Mouse (Mus musculus) olfactory bulb, adult 2 months (tissue): ENCODE measurements at regions not wholly inside any gene's neighbourhood (a gene's known extent, or its start where the extent isn't known, plus 50 kb on each side); places are given as distances from the start of the nearest gene placed in this dataset.

Source experiments
- H3K27ac ChIP-seq: fragments of 200-500 bp; 2 replicates; pipeline ENCODE4 v1.5.1; 2012; ENCODE audit warnings: low read depth, low read length; ENCODE audit not compliant: insufficient read depth
- H3K4me1 ChIP-seq: fragments of 200-500 bp; 2 replicates; pipeline ENCODE4 v1.6.1; 2012; ENCODE audit warnings: low read length; ENCODE audit not compliant: control insufficient read depth, insufficient read depth
- H3K4me3 ChIP-seq: fragments of 200-500 bp; 2 replicates; pipeline ENCODE4 v1.5.1; 2012; ENCODE audit warnings: mild to moderate bottlenecking, low read depth, low read length, moderate library complexity; ENCODE audit not compliant: insufficient read depth
- CTCF ChIP-seq: fragments of 200-500 bp; IDR thresholded peaks from 2 replicates; pipeline ENCODE4 v1.5.1; 2012; ENCODE audit warnings: low read depth, mild to moderate bottlenecking, low read length, moderate library complexity; ENCODE audit not compliant: insufficient read depth
- POLR2A ChIP-seq: fragments of 200-500 bp; IDR thresholded peaks from 2 replicates; pipeline ENCODE4 v1.6.1; 2012; ENCODE audit warnings: mild to moderate bottlenecking, low read depth, low read length, moderate library complexity; ENCODE audit not compliant: insufficient read depth
- WGBS: fragments of 180-500 bp; shearing (Covaris S2); methylation state at CpG from one replicate; pipeline ENCODE4 v1.1.7; 2018; 5-methylcytosine and 5-hydroxymethylcytosine counted together

- WGBS: 76% methylated on average over 7 of the region's 7 CpGs
- H3K4me3 ChIP-seq: no peak overlapping the region
- H3K27ac ChIP-seq: no peak overlapping the region
- H3K4me1 ChIP-seq: no peaks in the 10 kb centered on the region
- TF ChIP-seq POLR2A (no peak), CTCF (no peak)
Observed at GRCm38 (mm10) chr1:18668901-18669300, 404.0 kb upstream of the Defb41 start.

- TF ChIP-seq CTCF (no peak), POLR2A (no peak)
- Histone ChIP-seq H3K4me1 (no peaks in the 10 kb centered on the region), H3K27ac (no peak overlapping the region), H3K4me3 (no peak overlapping the region)
- 79% methylated on average over 5 of the region's 5 CpGs for WGBS
Observed at GRCm38 (mm10) chr1:18668265-18668664, 403.3 kb upstream of the Defb41 start.

- H3K4me1 ChIP-seq: no peaks in the 10 kb centered on the region
- H3K27ac ChIP-seq: no peak overlapping the region
- TF ChIP-seq CTCF: no peak
- no peak for TF ChIP-seq POLR2A
- H3K4me3 ChIP-seq: no peak overlapping the region
Observed at GRCm38 (mm10) chr1:18640858-18641257, 375.9 kb upstream of the Defb41 start.

- Histone ChIP-seq H3K27ac (no peak overlapping the region), H3K4me3 (no peak overlapping the region), H3K4me1 (no peaks in the 10 kb centered on the region)
- no peak for TF ChIP-seq POLR2A
- no peak for TF ChIP-seq CTCF
- WGBS: 30% methylated on average over 8 of the region's 8 CpGs
Observed at GRCm38 (mm10) chr1:18639460-18640300, 374.7 kb upstream of the Defb41 start.

- Histone ChIP-seq H3K4me1 (no peaks in the 10 kb centered on the region), H3K27ac (no peak overlapping the region), H3K4me3 (no peak overlapping the region)
- TF ChIP-seq POLR2A (no peak), CTCF (no peak)
Observed at GRCm38 (mm10) chr1:18637334-18637733, 372.4 kb upstream of the Defb41 start.

GRCm38 (mm10) chr1:18610231-18610630, 345.3 kb upstream of the Defb41 start:
- no peaks in the 10 kb centered on the region for H3K4me1 ChIP-seq
- H3K4me3 ChIP-seq: no peak overlapping the region
- no peak overlapping the region for H3K27ac ChIP-seq
- WGBS: 82% methylated on average over 7 of the region's 7 CpGs
- no peak for TF ChIP-seq POLR2A

GRCm38 (mm10) chr1:18599864-18600263, 334.9 kb upstream of the Defb41 start:
- no peak for TF ChIP-seq CTCF
- no peak for TF ChIP-seq POLR2A
- no peak overlapping the region for H3K27ac ChIP-seq
- 85% methylated on average over 1 of the region's 1 CpGs for WGBS
- no peak overlapping the region for H3K4me3 ChIP-seq
- no peaks in the 10 kb centered on the region for H3K4me1 ChIP-seq

- H3K4me3 ChIP-seq: no peak overlapping the region
- H3K27ac ChIP-seq: no peak overlapping the region
- WGBS: 38% methylated on average over 4 of the region's 4 CpGs
- H3K4me1 ChIP-seq: no peaks in the 10 kb centered on the region
- TF ChIP-seq POLR2A (no peak), CTCF (no peak)
Observed at GRCm38 (mm10) chr1:18598908-18599307, 334.0 kb upstream of the Defb41 start.

GRCm38 (mm10) chr1:18583358-18584128, 318.6 kb upstream of the Defb41 start:
- Histone ChIP-seq H3K27ac (no peak overlapping the region), H3K4me3 (no peak overlapping the region), H3K4me1 (no peaks in the 10 kb centered on the region)
- WGBS: 46% methylated on average over 6 of the region's 6 CpGs
- TF ChIP-seq CTCF (no peak), POLR2A (no peak)
